Mouse (Mus musculus): Measurements from ENCODE around the gene Col18a1.
"Not testable (repeated sequence)": the region's sequence is repeated elsewhere in the genome, so short reads cannot be mapped to it uniquely, and the experiment has no call there.

The Col18a1 gene

GRCm38 (mm10) chr10:77135274-77135829, 31.0 kb downstream of the Col18a1 start:
- no peak for DNase-seq (ENCODE audit: low spot score in 2 of 2)

DNA sequence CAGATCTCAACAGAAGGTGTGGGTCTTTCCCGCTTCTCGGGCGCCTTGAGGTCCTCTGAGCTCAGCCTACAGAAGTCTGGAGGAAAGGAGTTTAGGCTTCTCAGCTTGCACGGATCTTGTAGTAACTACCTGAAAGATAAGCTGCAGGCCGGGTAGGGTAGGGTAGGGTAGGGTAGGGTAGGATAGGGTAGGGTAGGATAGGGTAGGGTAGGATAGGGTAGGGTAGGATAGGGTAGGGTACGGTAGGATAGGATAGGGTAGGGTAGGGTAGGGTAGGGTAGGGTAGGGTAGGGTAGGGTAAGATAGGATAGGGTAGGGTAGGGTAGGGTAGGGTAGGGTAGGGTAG, 31.6 kb downstream of the Col18a1 start:
- not testable (repeated sequence) for DNase-seq (ENCODE audit: low spot score in 2 of 2)

DNA sequence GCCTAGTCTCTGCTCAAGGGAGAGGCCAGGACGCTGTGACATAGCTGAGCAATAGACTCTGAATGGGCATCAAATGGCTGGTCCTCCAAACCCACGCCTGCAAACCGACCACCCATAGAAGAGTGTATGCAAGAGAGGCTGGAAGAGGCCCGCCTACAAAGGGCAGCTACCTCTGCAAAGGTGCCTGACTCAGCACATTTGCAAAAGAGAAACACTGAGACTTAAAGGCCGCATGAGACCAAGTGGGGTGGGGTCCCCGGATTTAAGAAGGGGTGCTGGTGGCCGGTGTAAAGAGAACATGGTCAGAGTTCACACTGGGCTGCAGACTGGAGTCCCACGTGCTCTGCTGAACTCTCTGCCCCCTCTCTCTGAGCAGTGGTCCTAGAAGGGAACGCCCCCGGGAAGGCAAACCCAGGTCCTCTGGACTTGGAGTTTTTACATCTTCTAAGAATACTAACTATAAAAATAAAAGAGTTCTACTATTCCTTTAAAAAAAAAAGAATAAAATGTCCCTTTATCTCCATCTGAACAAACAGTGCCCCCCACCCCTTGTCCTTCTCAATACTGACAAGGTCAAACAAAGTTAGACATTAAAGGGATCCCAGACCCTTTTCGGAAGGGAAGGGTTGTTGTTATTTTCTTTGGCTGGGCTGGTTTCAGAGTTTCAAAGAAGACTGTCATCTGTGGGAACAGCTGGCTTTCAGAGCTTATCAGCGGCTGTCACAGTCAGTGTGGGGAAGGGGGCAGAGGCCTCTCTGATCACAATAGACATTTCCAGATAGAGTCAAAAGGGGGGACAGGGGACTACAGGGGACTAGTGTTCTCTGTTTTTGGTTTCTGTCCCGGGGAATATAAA, 32.2 kb downstream of the Col18a1 start:
- no peak for DNase-seq (ENCODE audit: low spot score in 2 of 2)

DNA sequence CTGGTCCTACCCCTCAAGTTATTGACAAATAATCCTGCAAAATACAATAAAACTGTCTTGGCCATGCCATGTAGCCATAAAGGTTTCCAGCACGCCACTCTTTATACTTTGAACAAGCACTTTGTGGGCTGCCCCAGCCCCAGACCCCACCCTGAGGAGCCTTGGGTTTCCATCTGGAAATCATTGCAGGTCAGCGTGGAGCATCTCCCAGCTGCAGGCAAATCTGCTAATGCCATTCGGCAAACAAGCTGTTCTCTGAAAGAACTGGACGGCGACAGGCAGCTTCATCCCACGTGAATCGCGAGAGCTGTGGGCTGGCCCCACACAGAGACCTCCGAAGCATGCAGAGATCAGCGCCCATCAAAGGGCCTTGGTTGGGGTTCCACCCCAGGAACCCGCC, 34.2 kb downstream of the Col18a1 start:
- DNase-seq (ENCODE audit: low spot score in 2 of 2) = no peak

DNA sequence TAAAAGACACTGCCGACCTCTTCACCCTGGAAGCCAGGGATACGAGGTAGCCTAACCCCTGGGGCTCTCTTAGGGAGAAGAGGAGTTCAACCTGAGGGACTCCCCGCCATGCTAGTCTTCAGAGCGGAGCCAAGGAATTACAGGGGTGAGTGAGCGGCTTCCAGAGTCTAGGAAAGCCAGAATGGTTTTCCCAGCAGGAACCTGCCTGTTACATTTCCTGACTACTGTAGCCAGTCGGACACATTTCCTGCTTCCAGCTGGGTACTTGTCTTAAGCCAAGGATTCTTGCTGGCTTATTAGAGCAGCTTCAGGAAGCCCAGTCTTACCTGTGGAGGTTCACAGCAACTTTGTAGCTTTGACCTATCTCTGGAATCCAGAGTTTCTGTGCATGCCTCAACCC, 34.8 kb downstream of the Col18a1 start:
- no peak for DNase-seq (ENCODE audit: low spot score in 2 of 2)

GRCm38 (mm10) chr10:77130561-77131240, 35.6 kb downstream of the Col18a1 start:
- DNase-seq (ENCODE audit: low spot score in 2 of 2) = peak; percentile 97 to 98

DNA sequence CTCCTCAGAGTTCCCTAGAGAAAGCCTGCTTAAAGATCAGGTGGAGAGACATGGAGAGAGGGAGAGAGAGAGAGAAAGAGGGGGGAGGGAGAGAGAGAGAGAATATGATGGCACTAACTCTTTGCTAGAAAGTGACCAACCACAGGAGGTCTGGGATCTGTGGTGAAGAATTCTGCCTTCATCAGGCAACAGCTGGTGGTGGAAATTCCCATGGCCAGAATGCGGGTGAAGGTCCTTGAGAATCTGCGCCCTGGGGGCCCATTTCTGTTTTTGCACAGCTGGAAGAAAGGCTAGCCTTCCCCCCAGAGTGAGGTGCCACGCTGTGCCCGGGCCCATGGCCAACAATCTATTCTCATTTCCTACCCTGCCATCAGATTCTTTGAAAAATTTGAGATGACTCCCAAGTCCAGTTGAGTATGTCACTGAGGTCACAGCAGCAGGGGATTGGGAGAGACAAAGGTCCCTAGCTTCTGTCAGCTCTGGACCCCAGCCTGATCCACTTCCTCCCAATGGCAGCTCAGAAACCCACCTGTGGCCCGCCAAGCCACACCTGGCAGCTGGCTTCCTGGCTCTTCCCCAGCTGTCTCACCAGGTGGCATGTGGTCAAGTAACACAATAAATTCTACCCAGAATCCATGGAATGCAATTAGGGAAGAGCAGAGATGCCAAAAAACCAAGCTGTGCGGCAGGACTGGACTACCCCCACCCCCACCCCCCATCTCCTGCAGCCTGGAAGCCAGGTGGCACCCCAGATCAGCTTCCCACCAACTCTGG, 36.5 kb downstream of the Col18a1 start:
- no peak for DNase-seq (ENCODE audit: low spot score in 2 of 2)

DNA sequence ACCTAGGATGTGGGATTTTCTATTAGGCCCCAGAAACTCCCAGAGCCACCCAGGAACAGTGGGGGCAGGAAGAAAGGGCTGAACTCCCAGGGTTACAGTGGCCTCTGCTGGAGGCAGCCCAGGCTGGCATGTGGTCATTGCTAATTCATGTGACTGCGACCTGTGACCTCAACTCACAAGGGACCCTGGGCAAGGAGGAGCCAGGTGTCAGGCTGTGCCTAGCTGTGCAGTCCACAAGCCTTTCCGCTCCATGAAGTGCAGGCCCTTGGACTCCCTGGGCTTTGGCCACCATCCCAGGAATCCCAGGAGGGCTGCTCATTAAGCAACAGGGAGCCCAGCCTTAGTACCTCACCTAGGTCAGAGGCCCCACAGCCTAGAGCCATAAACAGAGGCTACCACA, 38.4 kb downstream of the Col18a1 start:
- no peak for DNase-seq (ENCODE audit: low spot score in 2 of 2)

DNA sequence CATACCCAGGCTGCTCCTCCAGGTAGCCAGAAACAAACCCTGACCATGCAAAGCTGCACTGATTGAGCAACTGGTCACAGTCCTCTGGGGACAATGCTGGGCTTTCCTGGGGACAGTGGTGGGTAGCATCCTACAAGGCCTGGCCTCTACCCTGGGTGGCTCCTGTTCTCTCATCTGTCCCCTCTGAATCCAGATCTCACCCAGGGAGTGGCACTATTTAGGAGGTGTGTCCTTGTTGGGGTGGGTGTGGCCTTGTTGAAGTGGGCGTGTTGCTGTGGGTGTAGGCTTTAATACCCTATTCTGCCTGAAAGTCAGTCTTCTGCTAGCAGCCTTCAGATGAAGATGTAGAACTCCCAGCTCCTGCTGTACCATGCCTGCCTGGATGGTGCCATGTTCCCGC, 39.8 kb downstream of the Col18a1 start:
- no peak for DNase-seq (ENCODE audit: low spot score in 2 of 2)

- DNase-seq (ENCODE audit: low spot score in 2 of 2) = no peak
Observed at GRCm38 (mm10) chr10:77125078-77125731, 41.1 kb downstream of the Col18a1 start.

DNA sequence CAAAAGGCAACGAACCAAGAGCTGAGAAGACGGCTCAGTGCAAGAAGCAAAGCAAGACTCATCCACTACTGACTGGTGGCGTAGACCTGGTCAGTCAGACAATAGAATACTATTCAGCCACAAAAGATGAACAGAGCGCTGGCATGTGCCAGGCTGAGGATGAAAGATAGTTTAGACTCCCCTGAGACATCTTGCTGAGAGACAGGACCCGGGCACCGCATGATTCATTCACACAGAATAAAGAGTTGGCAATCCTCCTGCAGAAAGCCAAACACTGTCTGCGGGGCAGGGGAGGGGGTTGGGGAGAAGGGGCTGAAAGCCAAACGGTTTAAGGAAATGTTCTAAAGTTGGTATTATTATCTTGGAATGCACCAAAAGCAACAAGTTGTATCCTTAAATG, 42.4 kb downstream of the Col18a1 start:
- no peak for DNase-seq (ENCODE audit: low spot score in 2 of 2)

DNA sequence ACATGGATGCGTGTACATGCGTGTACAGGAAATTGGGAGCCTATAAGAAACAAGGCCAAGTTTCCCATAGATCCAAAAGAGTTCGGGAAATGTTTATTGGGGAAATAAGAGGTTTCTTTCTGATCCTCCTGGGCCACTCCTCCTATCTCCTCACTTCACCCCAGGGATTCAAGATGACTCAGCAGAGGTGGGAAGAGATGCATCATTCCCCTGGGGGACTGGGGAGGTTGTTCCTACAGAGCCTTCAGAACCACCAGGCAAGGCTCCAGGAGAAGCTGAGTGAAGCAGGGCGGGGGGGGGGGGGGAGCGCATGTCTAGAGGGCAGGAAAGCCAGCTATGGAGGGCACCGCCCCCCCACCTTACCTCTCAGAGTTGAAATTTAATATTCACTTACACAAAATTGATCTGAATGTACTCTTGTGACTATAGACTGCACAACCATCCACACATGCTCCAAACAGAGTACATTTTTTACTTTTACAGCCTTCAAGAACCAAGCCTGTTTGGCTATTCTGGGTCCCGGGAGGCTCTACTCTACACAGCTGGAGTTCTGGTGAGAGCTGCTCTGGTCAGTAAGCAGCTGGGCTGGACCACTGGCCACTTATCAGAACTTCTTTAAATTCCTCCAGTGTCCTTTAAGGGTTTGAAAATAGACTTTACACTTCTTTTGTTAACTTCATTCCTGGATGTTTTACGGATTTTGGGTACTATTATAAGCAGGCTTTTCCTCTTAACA, 44.9 kb downstream of the Col18a1 start:
- no peak for DNase-seq (ENCODE audit: low spot score in 2 of 2)

- no peak for DNase-seq (ENCODE audit: low spot score in 2 of 2)
Observed at GRCm38 (mm10) chr10:77120501-77120900, 45.8 kb downstream of the Col18a1 start.

GRCm38 (mm10) chr10:77119437-77119836, 46.9 kb downstream of the Col18a1 start:
- DNase-seq (ENCODE audit: low spot score in 2 of 2) = no peak

GRCm38 (mm10) chr10:77118361-77118760, 48.0 kb downstream of the Col18a1 start:
- no peak for DNase-seq (ENCODE audit: low spot score in 2 of 2)

DNA sequence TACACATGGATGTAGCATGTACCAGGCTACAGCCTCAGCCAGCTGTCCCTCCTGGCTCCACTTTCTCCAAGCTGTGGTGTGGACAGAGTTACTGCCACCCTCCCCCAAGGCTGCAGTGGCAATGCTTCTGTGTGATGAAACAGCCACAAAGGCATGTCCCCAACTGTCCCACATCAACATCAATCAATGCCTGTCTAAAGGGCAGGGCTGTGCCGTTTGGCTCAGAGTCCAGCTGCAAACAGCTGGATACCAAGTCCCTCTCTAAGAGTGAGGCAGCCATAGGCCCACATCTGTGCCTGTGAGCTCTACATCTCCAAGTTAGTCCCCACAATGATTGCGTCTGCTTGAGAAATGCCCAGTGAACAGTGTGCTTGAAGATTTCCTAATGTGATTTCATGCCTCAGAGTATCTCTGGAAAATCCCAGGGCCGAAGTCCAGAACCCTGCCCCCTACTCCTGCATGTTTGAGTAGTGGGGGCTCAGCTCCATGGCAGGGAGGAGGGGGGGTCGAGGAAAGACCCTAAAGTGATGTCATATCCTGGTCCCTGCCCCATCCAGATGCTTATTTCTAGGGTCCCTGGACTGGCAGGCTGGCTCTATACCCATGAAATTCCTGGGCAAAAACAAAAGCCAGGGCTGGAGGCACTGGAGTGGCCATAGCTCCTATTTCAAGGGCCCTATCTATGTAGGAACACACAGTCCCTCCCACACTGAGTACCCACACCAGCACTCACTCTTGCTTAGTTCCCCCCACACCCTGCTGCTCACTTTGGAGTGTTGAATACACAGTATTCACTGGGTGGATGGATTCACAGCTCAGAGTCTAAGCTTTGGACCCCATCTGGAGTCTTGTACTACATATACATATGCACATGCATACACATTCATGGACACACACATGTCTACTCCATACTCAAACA, 49.6 kb downstream of the Col18a1 start:
- no peak for DNase-seq (ENCODE audit: low spot score in 2 of 2)

GRCm38 (mm10) chr10:77113489-77114240, 52.7 kb downstream of the Col18a1 start:
- DNase-seq (ENCODE audit: low spot score in 2 of 2) = no peak

- no peak for DNase-seq (ENCODE audit: low spot score in 2 of 2)
Observed at GRCm38 (mm10) chr10:77111550-77112249, 54.6 kb downstream of the Col18a1 start.

GRCm38 (mm10) chr10:77110843-77111242, 55.5 kb downstream of the Col18a1 start:
- no peak for DNase-seq (ENCODE audit: low spot score in 2 of 2)

Data from frontal cortex, postnatal 25 days (tissue).